ENCODE assay signal across 10 mouse cellular contexts in genomic region chr12:31653611-31654010, GRCm38 (mm10). TPM values are rescaled to one million over a fixed set of nuclear protein-coding genes. Genes with fewer than 3 reads are reported as not detected.
DNase-seq lines count a peak whose midpoint lies in the region; ATAC-seq and TF ChIP-seq lines count a peak whose summit lies in the region.
"Had no signal": no experiment of that assay in that cellular context is flagged by ENCODE, and none has a peak within 500 bp of the region (broad histone marks: within the 10 kb centered on the region; RNA-seq: fewer than 3 reads in every experiment).

No protein-coding gene starts in this region.

- no peak overlapping the region for H3K4me3 ChIP-seq in heart, postnatal 0 days (ENCODE audit: low read depth, low read length)
- peak overlapping the region; percentile 97 for H3K4me3 ChIP-seq in E14TG2a.4 (replicated peaks; ENCODE audit: low read length)
- H3K4me3 ChIP-seq in forebrain, embryonic 13.5 days: peak overlapping the region; percentile 87
- peak overlapping the region; percentile 73 for H3K4me3 ChIP-seq in liver, postnatal 0 days (ENCODE audit: low read depth, low read length)

- H3K4me2 ChIP-seq in heart, postnatal 0 days (ENCODE audit: low read depth, low read length): peak overlapping the region; percentile 23; the same call in 1 of the 2 replicates
- H3K4me2 ChIP-seq in forebrain, embryonic 13.5 days: peak overlapping the region; percentile 20
- peak overlapping the region; percentile 73 for H3K4me2 ChIP-seq in liver, postnatal 0 days (ENCODE audit: low read depth, low read length)

- H3K36me3 ChIP-seq in heart, postnatal 0 days (replicated peaks; ENCODE audit: control insufficient read depth, insufficient read depth, low read length): no peaks in the 10 kb centered on the region
- peaks cover 29% of the 10 kb centered on the region for H3K36me3 ChIP-seq in E14TG2a.4 (ENCODE audit: insufficient read depth, low read length)
- H3K36me3 ChIP-seq in forebrain, embryonic 13.5 days (ENCODE audit: poor library complexity, severe bottlenecking): no peaks in the 10 kb centered on the region
- 0 out of 2 replicates have a peak, but pooled peaks cover 3% of the 10 kb centered on the region for H3K36me3 ChIP-seq in liver, postnatal 0 days (replicated peaks; ENCODE audit: insufficient read depth, low read length)

- TF ChIP-seq EP300 in heart, postnatal 0 days (IDR thresholded peaks at IDR 0.05; ENCODE audit: low read depth): no peak
- TF ChIP-seq EP300 in liver, postnatal 0 days (IDR thresholded peaks at IDR 0.05; ENCODE audit: low read depth): no peak

- no peak overlapping the region for H3K9ac ChIP-seq in heart, postnatal 0 days (replicated peaks; ENCODE audit: low read depth, low read length)
- no peak overlapping the region for H3K9ac ChIP-seq in forebrain, embryonic 13.5 days
- no peak overlapping the region for H3K9ac ChIP-seq in liver, postnatal 0 days (replicated peaks)

- peaks cover 5% of the 10 kb centered on the region for H3K4me1 ChIP-seq in heart, postnatal 0 days (ENCODE audit: control insufficient read depth, insufficient read depth)
- H3K4me1 ChIP-seq in E14TG2a.4 (replicated peaks; ENCODE audit: low read depth, low read length): peaks cover 10% of the 10 kb centered on the region
- H3K4me1 ChIP-seq in forebrain, embryonic 13.5 days: peaks cover 10% of the 10 kb centered on the region
- peaks cover 7% of the 10 kb centered on the region for H3K4me1 ChIP-seq in liver, postnatal 0 days (ENCODE audit: insufficient read depth)

- no peak for TF ChIP-seq CTCF in heart, postnatal 0 days (IDR thresholded peaks at IDR 0.05; ENCODE audit: low read depth)
- TF ChIP-seq CTCF in E14TG2a.4 (conservative IDR thresholded peaks at IDR 0.05; ENCODE audit: low read length): no peak
- TF ChIP-seq CTCF in liver, postnatal 0 days (IDR thresholded peaks at IDR 0.05; ENCODE audit: low read depth): no peak

- H3K27ac ChIP-seq in heart, postnatal 0 days (ENCODE audit: low read depth): no peak overlapping the region
- H3K27ac ChIP-seq in forebrain, embryonic 13.5 days: no peak overlapping the region
- no peak overlapping the region for H3K27ac ChIP-seq in liver, postnatal 0 days (ENCODE audit: low read depth)

- intact Hi-C loops in heart, postnatal 14 days (cut with DNase I): loop anchor here (5.0 kb wide), 1 partner anchor 156 kb away; the partner anchor contains the start of gene Cbll1
- intact Hi-C loops in left cerebral cortex, postnatal 10 days (cut with DNase I): loop anchor here (10.0 kb wide), 2 partner anchors 149 to 271 kb away; no protein-coding TSS in a partner anchor

- H3K9me3 ChIP-seq in heart, postnatal 0 days (replicated peaks; ENCODE audit: control insufficient read depth, low read length): no peaks in the 10 kb centered on the region
- H3K9me3 ChIP-seq in E14TG2a.4 (ENCODE audit: low read length): no peaks in the 10 kb centered on the region; the same call in 1 of the 2 replicates
- H3K9me3 ChIP-seq in forebrain, embryonic 13.5 days (replicated peaks): no peaks in the 10 kb centered on the region
- no peaks in the 10 kb centered on the region for H3K9me3 ChIP-seq in liver, postnatal 0 days (ENCODE audit: low read length)

- 76% methylated on average over 5 of the region's 5 CpGs for WGBS in heart, postnatal 0 days
- 78% methylated on average over 5 of the region's 5 CpGs for WGBS in forebrain, embryonic 13.5 days
- WGBS in liver, postnatal 0 days (ENCODE audit: insufficient replicate concordance): 66% methylated on average over 5 of the region's 5 CpGs

- no peak for ATAC-seq in heart, postnatal 0 days (ENCODE audit: insufficient read depth, low read depth)
- no peak for ATAC-seq in forebrain, embryonic 13.5 days
- no peak for ATAC-seq in liver, postnatal 0 days
- no peak for ATAC-seq in megakaryocyte-erythroid progenitor cell, adult 5-6 weeks (replicated peaks; ENCODE audit: low FRiP score, low TSS enrichment, poor library complexity, severe bottlenecking)

- no peak for DNase-seq in heart, postnatal 0 days (ENCODE audit: low spot score)
- DNase-seq in heart, postnatal 14 days: no peak
- no peak for DNase-seq in liver, postnatal 0 days
- no peak for DNase-seq in frontal cortex, adult 2 months (ENCODE audit: extremely low spot score in 1 of 2, low spot score in 1 of 2)
- no peak for DNase-seq in left cerebral cortex, postnatal 10 days (ENCODE audit: extremely low spot score in 1 of 2, low spot score in 2 of 2)
- DNase-seq: kidney, postnatal 36 days; thymus, postnatal 36 days had no signal

- H3K27me3 ChIP-seq in heart, postnatal 0 days (ENCODE audit: control insufficient read depth, insufficient read depth, low read length): no peaks in the 10 kb centered on the region
- H3K27me3 ChIP-seq in E14TG2a.4 (ENCODE audit: insufficient read depth, low read length): no peaks in the 10 kb centered on the region
- H3K27me3 ChIP-seq in forebrain, embryonic 13.5 days: no peaks in the 10 kb centered on the region
- H3K27me3 ChIP-seq in liver, postnatal 0 days (ENCODE audit: insufficient read depth, low read length): no peaks in the 10 kb centered on the region

RNA-seq across cellular contexts. Expression of gene Dus4l, which starts 1.0 kb away (rescaled TPM):
- 2.2 and 3.2 TPM in 2 replicates for total RNA-seq in heart, postnatal 0 days (2014; rRNA removed; ENCODE audit: low replicate concordance)
- 7.6 and 7.7 TPM in 2 replicates for polyA plus RNA-seq in heart, postnatal 0 days (2015; fragmentation: Nextera tagmentation; extraction: Ambion mirVana)
- total RNA-seq in heart, postnatal 14 days (2021): 1 to 10 TPM; 7.0 TPM
- polyA plus RNA-seq in forebrain, embryonic 13.5 days (2015; fragmentation: Nextera tagmentation; extraction: Ambion mirVana): 11.2 and 12.9 TPM in 2 replicates
- 3.8 and 4.8 TPM in 2 replicates for polyA plus RNA-seq in liver, postnatal 0 days (2015; fragmentation: Nextera tagmentation; extraction: Ambion mirVana)
- 6.9 and 8.4 TPM in 2 replicates for polyA plus RNA-seq in frontal cortex, adult 2 months (2012; rRNA removed)
- 11.7 and 15.3 TPM in 2 replicates for total RNA-seq in megakaryocyte-erythroid progenitor cell, adult 5-6 weeks (2014; fragmentation: Nextera tagmentation)
- 19.3 and 54.4 TPM in 2 replicates for total RNA-seq in megakaryocyte-erythroid progenitor cell, adult 5-6 weeks (2017)
- 1 to 10 TPM; 7.9 to 9.1 TPM for total RNA-seq in left cerebral cortex, postnatal 10 days (2021)

RNA-seq across cellular contexts. Expression of gene Cog5, which starts 1.1 kb away (rescaled TPM):
- total RNA-seq in heart, postnatal 0 days (2014; rRNA removed; ENCODE audit: low replicate concordance): 58.4 and 79.4 TPM in 2 replicates
- polyA plus RNA-seq in heart, postnatal 0 days (2015; fragmentation: Nextera tagmentation; extraction: Ambion mirVana): 19.7 and 22.4 TPM in 2 replicates
- total RNA-seq in heart, postnatal 14 days (2021): 10 to 100 TPM; 55.2 to 56.0 TPM
- polyA plus RNA-seq in forebrain, embryonic 13.5 days (2015; fragmentation: Nextera tagmentation; extraction: Ambion mirVana): 24.2 and 27.6 TPM in 2 replicates
- 6.4 and 6.6 TPM in 2 replicates for polyA plus RNA-seq in liver, postnatal 0 days (2015; fragmentation: Nextera tagmentation; extraction: Ambion mirVana)
- 26.1 and 28.8 TPM in 2 replicates for polyA plus RNA-seq in frontal cortex, adult 2 months (2012; rRNA removed)
- total RNA-seq in megakaryocyte-erythroid progenitor cell, adult 5-6 weeks (2014; fragmentation: Nextera tagmentation): 38.4 and 59.7 TPM in 2 replicates
- 56.9 and 74.6 TPM in 2 replicates for total RNA-seq in megakaryocyte-erythroid progenitor cell, adult 5-6 weeks (2017)
- total RNA-seq in left cerebral cortex, postnatal 10 days (2021): 10 to 100 TPM; 42.1 to 47.9 TPM

RNA-seq across cellular contexts. Expression of gene Bcap29, which starts 19.2 kb away (rescaled TPM):
- 10.4 and 68.3 TPM in 2 replicates for total RNA-seq in heart, postnatal 0 days (2014; rRNA removed; ENCODE audit: low replicate concordance)
- polyA plus RNA-seq in heart, postnatal 0 days (2015; fragmentation: Nextera tagmentation; extraction: Ambion mirVana): 52.8 and 54.7 TPM in 2 replicates
- 10 to 100 TPM; 23.2 to 25.2 TPM for total RNA-seq in heart, postnatal 14 days (2021)
- polyA plus RNA-seq in forebrain, embryonic 13.5 days (2015; fragmentation: Nextera tagmentation; extraction: Ambion mirVana): 27.1 and 30.0 TPM in 2 replicates
- 27.0 and 27.9 TPM in 2 replicates for polyA plus RNA-seq in liver, postnatal 0 days (2015; fragmentation: Nextera tagmentation; extraction: Ambion mirVana)
- polyA plus RNA-seq in frontal cortex, adult 2 months (2012; rRNA removed): 34.0 and 37.4 TPM in 2 replicates
- total RNA-seq in megakaryocyte-erythroid progenitor cell, adult 5-6 weeks (2014; fragmentation: Nextera tagmentation): 75.6 and 85.6 TPM in 2 replicates
- total RNA-seq in megakaryocyte-erythroid progenitor cell, adult 5-6 weeks (2017): 59.7 and 70.3 TPM in 2 replicates
- total RNA-seq in left cerebral cortex, postnatal 10 days (2021): 10 to 100 TPM; 22.6 to 24.5 TPM

Comparison
In these comparisons a context has a peak if more than half of its experiments do, and no peak if none do; other contexts are left out.
1. H3K4me2 ChIP-seq: peak in every context shown above with its lines; median percentile 73 in liver, postnatal 0 days; 23 in heart, postnatal 0 days; 20 in forebrain, embryonic 13.5 days.